Mouse (Mus musculus) olfactory bulb, adult 2 months (tissue): ENCODE measurements around the gene Coq8b.

Source experiments
- CTCF ChIP-seq: fragments of 200-500 bp; IDR thresholded peaks from 2 replicates; pipeline ENCODE4 v1.5.1; 2012; ENCODE audit warnings: low read depth, mild to moderate bottlenecking, low read length, moderate library complexity; ENCODE audit not compliant: insufficient read depth
- POLR2A ChIP-seq: fragments of 200-500 bp; IDR thresholded peaks from 2 replicates; pipeline ENCODE4 v1.6.1; 2012; ENCODE audit warnings: mild to moderate bottlenecking, low read depth, low read length, moderate library complexity; ENCODE audit not compliant: insufficient read depth

DNA sequence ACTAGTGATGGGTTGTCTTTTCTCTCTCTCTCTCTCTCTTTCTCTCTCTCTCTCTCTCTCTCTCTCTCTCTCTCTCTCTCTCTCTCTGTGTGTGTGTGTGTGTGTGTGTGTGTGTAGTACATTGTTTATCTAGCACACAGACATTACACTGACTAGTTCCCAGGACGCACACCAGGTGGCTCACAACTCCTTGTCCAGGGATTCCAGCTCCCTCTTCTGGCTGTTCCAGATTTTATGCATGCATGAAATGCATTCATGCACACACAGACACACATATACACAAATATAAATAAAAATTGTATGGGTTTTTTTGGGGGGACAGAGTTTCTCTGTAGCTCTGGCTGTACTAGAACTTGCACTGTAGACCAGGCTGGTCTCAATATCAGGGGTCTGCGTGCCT is 4.7 kb downstream of the Coq8b start:
- TF ChIP-seq POLR2A (no peak), CTCF (no peak)
